Mouse (Mus musculus) frontal cortex, adult (tissue): ENCODE measurements at regions not wholly inside any gene's neighbourhood (a gene's known extent, or its start where the extent isn't known, plus 50 kb on each side); places are given as distances from the start of the nearest gene placed in this dataset.

ENCODE experiments used
- ATAC-seq: cut with Nextera tagmentation; 2 replicates; pipeline ENCODE4 v1.9.2; 2017; ENCODE audit warnings: mild to moderate bottlenecking, moderate library complexity, mixed read lengths; ENCODE audit not compliant: low TSS enrichment

DNA sequence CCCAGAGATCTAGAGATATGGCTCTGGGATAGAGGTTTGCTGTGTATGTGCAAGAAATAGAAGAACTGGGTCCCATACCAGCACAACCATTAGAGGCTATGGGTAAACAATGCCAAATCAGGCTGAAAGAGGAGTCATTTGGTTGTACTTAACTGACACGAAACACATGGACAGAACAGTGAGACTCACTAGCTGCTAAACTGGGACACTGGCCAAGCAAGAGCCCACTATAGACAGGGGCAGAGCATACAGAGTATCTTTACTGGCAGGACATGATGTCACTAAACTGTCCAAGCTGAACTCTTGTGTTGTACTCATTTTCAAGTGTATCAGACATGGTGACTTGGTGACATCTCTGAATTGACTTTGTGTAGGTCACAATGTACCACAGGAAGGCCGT is 371.3 kb upstream of the Dynlrb2 start:
- no peak for ATAC-seq

GRCm38 (mm10) chr8:116133084-116133483 is 371.7 kb upstream of the Dynlrb2 start:
- no peak for ATAC-seq

DNA sequence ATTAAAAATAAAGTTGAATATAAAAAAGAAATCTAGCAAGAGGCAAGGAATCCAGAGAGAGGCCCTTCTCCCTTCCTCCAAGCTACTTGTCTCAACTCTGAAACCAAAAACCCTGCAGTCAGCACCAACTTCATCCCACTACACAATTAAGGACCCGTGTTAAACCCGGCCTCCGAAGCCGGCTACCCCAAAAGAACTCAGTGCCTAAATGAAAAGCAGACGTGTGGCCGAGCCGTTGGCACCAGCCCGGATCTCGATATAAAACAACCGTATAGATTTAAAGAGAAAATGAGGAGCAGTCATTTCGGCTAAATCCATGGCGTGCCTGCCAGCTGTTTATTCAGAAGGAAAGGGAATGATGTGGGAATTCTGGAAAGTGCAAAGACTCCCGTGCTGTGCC is 384.7 kb upstream of the Dynlrb2 start:
- no peak for ATAC-seq

DNA sequence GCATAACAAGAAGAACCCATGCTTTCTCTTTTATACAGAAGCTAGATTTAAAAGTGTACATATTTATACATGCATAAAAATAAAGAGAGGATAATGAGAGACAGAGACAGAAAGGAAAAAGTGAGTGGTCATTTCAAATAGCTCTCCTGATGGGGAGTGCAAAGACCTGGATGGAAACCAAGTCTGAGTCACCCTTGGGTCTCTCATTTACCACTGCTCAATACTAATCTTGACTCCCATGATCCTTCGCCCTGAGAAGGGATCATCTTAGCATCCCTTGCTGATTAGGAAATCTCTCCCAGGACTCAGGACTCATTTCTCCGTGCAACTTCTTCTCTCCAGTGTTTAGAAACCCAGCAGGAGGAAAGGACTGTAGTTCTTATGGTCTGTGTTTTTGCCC is 386.9 kb upstream of the Dynlrb2 start:
- ATAC-seq = no peak

DNA sequence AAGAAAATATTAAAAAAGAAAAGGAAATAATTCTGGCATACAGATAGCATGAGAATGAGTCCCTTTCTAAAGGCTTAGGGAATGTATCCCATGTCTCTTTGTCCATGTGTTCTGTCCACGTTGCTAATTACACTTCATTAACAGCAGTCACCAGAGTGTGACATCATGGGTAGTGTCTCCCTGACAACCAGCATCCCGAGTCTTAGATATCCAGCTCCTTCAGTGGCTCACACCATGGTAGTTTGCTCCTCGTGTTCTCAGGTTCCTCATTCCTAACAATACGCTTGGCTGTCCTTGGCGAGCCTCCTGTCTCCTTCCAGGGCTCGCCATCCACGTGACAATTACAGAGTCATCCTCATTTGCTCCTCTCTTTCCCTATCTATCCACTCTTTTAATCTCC is 388.1 kb upstream of the Dynlrb2 start:
- no peak for ATAC-seq

- ATAC-seq = peak; percentile 31; the same call in 1 of the 2 replicates
Observed at GRCm38 (mm10) chr8:116115811-116116372, 388.9 kb upstream of the Dynlrb2 start.

DNA sequence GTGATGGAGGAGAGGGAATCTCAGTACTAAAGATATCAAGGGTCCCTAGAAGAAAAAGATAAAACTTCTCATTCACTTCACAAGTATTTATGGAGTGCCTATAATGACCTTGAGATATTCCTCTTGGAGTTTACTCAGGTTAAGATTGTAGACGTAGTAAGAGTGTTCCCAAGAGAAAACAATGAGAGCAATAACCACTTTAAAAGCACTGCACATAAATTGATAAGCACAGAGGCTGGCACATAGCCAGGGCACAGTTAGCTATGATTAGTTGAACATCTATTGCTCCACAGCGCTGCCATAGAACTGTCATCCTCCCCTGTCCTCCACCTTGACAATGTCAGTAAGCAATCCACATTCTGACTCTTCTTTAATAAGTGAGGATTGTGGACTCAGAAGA is 389.8 kb upstream of the Dynlrb2 start:
- no peak for ATAC-seq

GRCm38 (mm10) chr8:116114502-116114901 is 390.3 kb upstream of the Dynlrb2 start:
- no peak for ATAC-seq

DNA sequence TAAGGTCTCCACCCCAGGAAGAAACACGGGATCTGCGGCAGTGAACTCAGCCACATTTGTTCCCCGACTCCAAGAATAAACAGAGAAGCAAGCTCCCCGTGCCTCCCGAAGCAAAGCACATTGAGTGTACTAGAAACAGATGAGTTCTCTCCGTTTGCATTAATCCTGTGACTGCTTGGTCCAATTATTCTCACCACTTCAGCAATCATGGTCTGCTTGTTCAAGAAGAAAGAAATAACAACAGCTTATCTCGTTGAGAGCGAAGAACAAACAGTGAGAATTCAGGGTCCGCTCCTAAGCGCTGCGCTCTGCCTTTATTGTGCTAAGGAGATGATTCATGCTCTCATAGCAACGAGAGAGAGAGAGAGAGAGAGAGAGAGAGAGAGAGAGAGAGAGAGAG is 393.6 kb upstream of the Dynlrb2 start:
- peak; percentile 78 for ATAC-seq

GRCm38 (mm10) chr8:116096666-116097065 is 389.1 kb upstream of the Maf start:
- no peak for ATAC-seq

- ATAC-seq = no peak
Observed at GRCm38 (mm10) chr8:116083156-116083555, 375.6 kb upstream of the Maf start.

- ATAC-seq = no peak
Observed at GRCm38 (mm10) chr8:116078849-116079407, 371.3 kb upstream of the Maf start.

- no peak for ATAC-seq
Observed at GRCm38 (mm10) chr8:116071497-116071896, 363.9 kb upstream of the Maf start.

DNA sequence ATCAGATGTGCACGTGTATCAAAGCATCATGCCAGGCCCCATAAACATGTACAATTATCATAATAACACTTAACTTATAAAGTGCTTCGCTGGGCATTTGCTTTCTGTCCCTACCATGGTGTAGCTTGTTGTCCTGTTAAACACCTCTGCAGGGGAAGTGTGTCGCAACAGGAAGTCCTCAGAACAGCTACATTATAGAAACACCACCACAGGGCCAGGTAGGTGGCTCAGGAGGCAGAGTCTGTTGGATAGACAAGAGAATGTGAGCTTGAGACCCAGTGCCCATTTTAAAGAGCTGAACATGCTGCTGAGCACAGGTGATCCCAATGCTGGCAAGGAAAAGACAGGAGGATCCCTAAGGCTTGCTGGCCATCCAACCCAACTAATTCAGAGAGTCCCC is 361.9 kb upstream of the Maf start:
- no peak for ATAC-seq

DNA sequence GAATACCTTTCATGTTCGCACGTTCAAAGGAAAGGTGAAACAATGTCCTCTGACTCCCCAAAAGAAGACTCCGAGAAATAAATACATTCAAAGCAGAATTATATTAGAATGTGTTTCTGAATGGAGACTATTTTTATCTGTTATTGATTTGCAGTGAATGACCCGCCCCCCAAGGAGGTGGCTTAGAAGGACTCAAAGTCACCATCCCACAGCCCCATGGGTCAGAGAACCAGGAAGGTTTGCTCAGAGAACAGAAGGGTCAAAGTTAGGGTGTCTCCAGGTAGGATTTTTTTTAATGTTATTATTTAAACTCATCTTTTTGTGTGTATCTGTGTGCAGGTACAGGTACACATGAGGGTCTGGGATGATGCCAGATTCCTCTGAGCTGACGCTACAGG is 360.4 kb upstream of the Maf start:
- ATAC-seq = no peak

DNA sequence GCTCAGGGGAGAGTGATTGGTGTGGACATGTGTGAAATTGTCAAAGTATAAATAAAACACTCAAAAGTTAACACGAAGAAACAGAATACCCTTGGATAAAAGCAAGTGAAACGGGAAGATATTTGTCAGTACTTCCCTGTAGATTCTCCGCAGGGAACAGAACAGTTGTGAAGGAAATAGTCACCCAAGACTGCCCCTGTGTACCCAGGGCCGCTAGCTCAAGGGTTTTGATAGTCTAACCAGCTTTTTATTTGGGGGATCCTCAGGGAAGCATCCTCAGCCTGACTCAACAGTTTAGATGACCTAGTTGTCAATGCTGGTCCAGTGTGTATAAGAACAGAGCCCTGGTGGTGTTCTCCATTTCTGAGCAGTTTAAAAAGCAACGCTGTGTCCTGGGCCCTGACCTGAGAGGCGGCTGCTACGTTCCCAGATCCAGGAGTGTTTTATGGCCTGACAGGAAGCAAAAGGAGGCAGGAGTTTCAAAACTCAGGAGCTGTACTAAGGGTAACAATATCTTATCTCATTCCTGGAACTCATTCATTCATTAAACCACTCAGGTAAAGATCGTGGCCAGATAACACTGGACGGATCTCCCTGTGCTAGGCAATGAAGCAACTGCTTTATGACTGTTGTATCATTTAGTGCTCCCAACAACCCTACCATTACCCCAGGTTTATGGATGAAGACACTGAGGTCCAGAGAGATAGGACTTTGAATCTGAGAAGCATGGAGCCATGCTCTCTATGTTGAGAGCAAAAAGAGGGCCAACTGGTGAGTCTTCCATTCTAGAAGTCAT is 359.8 kb upstream of the Maf start:
- no peak for ATAC-seq

DNA sequence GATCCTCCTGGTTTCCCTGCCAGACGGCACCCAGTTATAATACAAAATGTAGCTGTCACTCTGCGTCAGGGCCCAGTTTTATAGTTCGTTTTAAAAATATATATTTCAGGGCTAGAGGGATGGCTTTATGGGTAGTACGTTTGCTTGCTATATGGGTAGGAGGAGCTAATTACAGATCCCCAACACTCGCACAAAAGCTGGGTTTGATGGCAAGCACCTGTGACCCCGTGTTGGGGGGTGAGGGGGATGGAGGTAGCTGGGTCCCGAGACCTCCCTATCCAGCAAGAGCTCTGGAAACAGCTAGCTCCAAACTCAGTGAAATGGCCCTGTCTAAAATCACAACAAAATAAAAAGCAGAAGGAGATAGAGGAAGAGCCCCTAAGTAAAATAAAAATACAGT is 358.3 kb upstream of the Maf start:
- ATAC-seq = no peak

GRCm38 (mm10) chr8:116065327-116065726 is 357.7 kb upstream of the Maf start:
- peak; percentile 65 for ATAC-seq

DNA sequence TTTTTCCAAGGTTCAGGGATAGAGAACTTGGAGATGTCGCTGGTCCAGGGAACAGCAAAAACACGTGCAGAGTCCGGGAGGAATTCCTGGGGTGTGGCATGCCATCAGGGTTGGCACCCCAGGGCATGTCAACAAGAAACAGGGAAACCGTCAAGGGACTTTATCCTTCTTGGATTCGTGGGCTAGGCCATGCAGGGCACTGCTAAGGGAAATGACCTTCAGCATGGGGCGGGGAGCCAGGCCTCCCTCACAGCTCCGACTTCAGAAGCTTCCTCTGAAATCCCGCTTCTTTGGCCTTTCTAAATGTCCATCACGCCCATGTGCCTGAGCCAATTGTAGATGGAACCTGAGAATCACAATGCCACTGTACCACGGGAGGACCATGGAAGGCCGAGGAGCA is 357.0 kb upstream of the Maf start:
- no peak for ATAC-seq

GRCm38 (mm10) chr8:116063541-116063940 is 355.9 kb upstream of the Maf start:
- no peak for ATAC-seq

- ATAC-seq = peak; percentile 62
Observed at GRCm38 (mm10) chr8:116053483-116053882, 345.9 kb upstream of the Maf start.

DNA sequence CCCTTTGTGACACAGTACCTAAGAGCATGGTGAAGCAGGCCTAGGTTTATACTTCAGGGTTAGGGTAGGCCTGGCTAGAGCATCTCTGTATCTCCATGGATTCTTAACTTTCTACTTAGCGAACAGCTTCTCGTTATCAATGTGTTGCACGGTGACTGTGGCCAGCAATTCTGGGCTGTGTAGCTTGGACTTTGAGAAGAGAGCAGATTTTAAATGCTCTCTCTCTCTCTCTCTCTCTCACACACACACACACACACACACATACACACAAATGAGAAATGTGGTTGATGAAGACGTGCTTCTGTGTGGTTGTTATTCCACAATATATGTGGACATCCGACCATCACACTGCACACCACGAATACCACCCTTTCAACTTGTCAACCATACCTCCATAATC is 345.4 kb upstream of the Maf start:
- ATAC-seq = no peak

GRCm38 (mm10) chr8:116048480-116048879 is 340.9 kb upstream of the Maf start:
- ATAC-seq = no peak
